Mouse (Mus musculus) neural tube, embryonic 14.5 days (tissue): ENCODE measurements around the gene Pcsk2. TPM values are rescaled to one million over a fixed set of nuclear protein-coding genes. Genes with fewer than 3 reads are reported as not detected.

Experiments
- ATAC-seq: fragments of 200-750 bp; cut with Nextera tagmentation; 2 replicates; pipeline ENCODE4 v1.8.0; 2017; ENCODE audit warnings: low read depth, mild to moderate bottlenecking, moderate TSS enrichment, moderate library complexity
- H3K27ac ChIP-seq: fragments of 300-500 bp; sonication (generic); 2 replicates; pipeline ENCODE4 v1.5.1; 2014; ENCODE audit warnings: low read depth, mild to moderate bottlenecking, control low read depth, low read length, moderate library complexity, mixed read lengths
- H3K27me3 ChIP-seq: fragments of 300-500 bp; sonication (generic); 2 replicates; pipeline ENCODE4 v1.6.1; 2014; ENCODE audit warnings: low read length; ENCODE audit not compliant: control insufficient read depth, insufficient read depth
- H3K36me3 ChIP-seq: fragments of 300-500 bp; sonication (generic); 2 replicates; pipeline ENCODE4 v1.6.1; 2014; ENCODE audit warnings: low read length, mixed read lengths; ENCODE audit not compliant: control insufficient read depth, insufficient read depth
- H3K4me1 ChIP-seq: fragments of 300-500 bp; sonication (generic); 2 replicates; pipeline ENCODE4 v1.6.1; 2014; ENCODE audit warnings: low read length; ENCODE audit not compliant: control insufficient read depth, insufficient read depth
- H3K4me2 ChIP-seq: fragments of 300-500 bp; sonication (generic); 2 replicates; pipeline ENCODE4 v1.6.1; 2014; ENCODE audit warnings: mild to moderate bottlenecking, low read depth, low read length, control low read depth
- H3K4me3 ChIP-seq: fragments of 300-500 bp; sonication (generic); 2 replicates; pipeline ENCODE4 v1.5.1; 2014; ENCODE audit warnings: low read depth, low read length, control low read depth, mixed read lengths
- H3K9ac ChIP-seq: fragments of 300-500 bp; sonication (generic); replicated peaks from 2 replicates; pipeline ENCODE4 v1.6.1; 2014; ENCODE audit warnings: low read depth, mild to moderate bottlenecking, control low read depth, low read length, mixed read lengths
- H3K9me3 ChIP-seq: fragments of 300-500 bp; sonication (generic); 2 replicates; pipeline ENCODE4 v1.6.1; 2016; ENCODE audit warnings: low read length; ENCODE audit not compliant: control insufficient read depth
- WGBS: fragments of 180-500 bp; shearing (Covaris S2); extraction: QIAGEN DNeasy Blood & Tissue Kit; methylation state at CpG from one replicate; pipeline ENCODE4 v1.1.7; 2014; 5-methylcytosine and 5-hydroxymethylcytosine counted together
- polyA plus RNA-seq: library from polyadenylated mRNA; unstranded; fragments of >200 nt; fragmentation: Nextera tagmentation; extraction: Ambion mirVana; gene quantifications from 2 replicates; pipeline ENCODE4 v1.2.1, GENCODE M21; 2014

Gene Pcsk2
- polyA plus RNA-seq, 1 experiment from 2014 or later: 37.4 TPM

DNA sequence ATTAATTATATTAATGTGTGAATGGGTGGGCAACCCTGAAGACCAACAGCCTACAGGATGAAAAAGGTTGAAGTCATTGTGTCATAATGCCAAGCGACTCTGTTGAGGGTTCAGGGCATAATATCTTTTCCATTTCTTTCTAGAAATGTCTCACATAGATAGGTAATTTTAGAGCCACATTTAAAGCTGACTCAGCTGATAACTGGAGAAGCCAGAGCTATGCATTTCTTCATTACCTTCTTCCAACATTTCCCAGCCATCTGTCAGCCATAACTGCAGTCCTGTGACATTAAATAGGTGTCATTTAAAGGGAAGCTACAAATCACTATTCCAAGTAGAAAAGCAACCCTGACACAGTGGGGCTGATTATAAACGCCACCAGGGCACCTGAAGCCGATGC is 189.5 kb downstream of the Pcsk2 start:
- no peak for ATAC-seq
- Histone ChIP-seq H3K9me3 (no peaks in the 10 kb centered on the region), H3K27ac (no peak overlapping the region), H3K4me2 (no peak overlapping the region), H3K4me1 (no peaks in the 10 kb centered on the region), H3K27me3 (no peaks in the 10 kb centered on the region), H3K36me3 (no peaks in the 10 kb centered on the region), H3K9ac (no peak overlapping the region), H3K4me3 (no peak overlapping the region)
- WGBS: 68% methylated on average over 3 of the region's 3 CpGs

DNA sequence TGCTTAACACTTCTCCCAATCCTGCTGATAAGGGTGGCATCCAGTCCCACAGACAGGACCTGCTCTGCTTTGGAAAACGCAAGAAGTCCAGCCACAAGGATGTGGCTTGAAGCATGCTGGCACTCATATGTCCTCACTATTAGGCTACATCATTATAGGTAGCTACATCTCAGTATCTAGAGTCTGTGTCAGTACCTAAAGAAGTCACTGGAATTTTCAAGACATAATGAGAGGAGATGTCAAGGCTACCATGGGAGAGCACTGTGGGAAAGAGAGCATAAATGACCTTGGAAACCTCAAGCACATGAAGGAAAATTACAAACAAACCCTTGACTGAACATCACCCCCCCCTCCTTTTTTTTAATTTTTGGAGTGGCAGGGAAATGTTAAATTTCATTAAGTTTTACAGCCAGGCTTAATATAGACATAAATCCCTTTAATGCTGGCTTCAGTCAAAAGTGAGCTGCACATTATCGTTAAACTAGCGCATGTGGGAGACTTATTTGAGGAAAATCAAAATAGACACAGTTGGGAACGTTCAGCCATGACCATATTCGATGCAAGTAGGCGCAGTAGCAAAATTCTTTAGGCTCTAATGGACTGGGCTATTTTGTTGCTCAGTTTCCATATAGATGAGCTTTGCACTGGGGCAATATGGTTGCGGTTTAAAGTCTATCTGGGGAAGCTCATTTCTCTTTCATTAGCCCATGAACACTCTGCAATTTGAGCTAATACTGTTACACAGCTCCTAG is 193.7 kb downstream of the Pcsk2 start:
- H3K27ac ChIP-seq: peak overlapping the region; percentile 62
- 52% methylated on average over 7 of the region's 7 CpGs for WGBS
- no peak overlapping the region for H3K4me3 ChIP-seq
- H3K27me3 ChIP-seq: no peaks in the 10 kb centered on the region
- ATAC-seq: peak; percentile 74
- H3K36me3 ChIP-seq: no peaks in the 10 kb centered on the region
- no peaks in the 10 kb centered on the region for H3K4me1 ChIP-seq
- H3K4me2 ChIP-seq: no peak overlapping the region
- no peak overlapping the region for H3K9ac ChIP-seq
- no peaks in the 10 kb centered on the region for H3K9me3 ChIP-seq

DNA sequence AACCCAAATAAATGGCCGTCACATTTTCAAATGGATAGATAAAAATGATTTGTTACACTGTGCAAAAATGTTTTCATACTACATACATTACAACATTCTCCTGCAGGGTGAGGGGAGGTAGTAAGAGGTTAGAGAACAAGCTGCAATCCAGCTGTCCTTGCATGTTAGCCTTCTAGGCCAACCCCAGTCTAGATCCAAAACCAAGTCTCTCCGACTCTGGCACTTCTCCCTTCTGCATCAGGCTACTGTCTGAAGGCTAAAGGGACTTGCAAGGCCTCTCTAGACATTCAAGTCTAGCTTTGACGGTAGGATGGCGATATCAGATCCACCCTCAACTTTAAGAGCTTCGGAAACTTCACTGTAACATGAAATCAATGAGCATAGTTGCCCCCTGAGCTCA is 196.5 kb downstream of the Pcsk2 start:
- no peaks in the 10 kb centered on the region for H3K9me3 ChIP-seq
- H3K36me3 ChIP-seq: no peaks in the 10 kb centered on the region
- no peak for ATAC-seq
- H3K9ac ChIP-seq: no peak overlapping the region
- H3K4me2 ChIP-seq: no peak overlapping the region
- no peaks in the 10 kb centered on the region for H3K27me3 ChIP-seq
- H3K27ac ChIP-seq: no peak overlapping the region
- H3K4me1 ChIP-seq: no peaks in the 10 kb centered on the region
- 86% methylated on average over 5 of the region's 5 CpGs for WGBS
- no peak overlapping the region for H3K4me3 ChIP-seq

DNA sequence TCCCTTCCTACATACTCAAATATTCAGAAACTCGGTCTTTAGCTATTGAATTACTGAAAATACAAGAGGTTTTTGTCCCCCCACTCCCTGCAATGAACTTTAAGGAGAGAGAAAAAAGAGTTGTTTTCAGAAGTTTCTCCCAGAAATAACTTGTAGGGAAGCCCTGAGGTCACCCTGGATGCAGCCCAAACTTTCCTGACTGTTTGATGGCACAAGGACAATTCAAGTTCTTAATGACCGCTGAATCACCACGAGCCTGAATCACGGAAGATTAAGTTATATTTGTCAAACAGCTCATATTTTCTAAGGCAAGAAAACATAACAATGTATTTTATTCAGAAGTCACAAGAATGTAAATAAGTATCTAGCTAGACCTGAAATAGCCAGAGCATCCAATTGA is 197.1 kb downstream of the Pcsk2 start:
- H3K27ac ChIP-seq: no peak overlapping the region
- H3K4me2 ChIP-seq: no peak overlapping the region
- H3K9ac ChIP-seq: no peak overlapping the region
- ATAC-seq: no peak
- no peaks in the 10 kb centered on the region for H3K27me3 ChIP-seq
- no peaks in the 10 kb centered on the region for H3K36me3 ChIP-seq
- no peaks in the 10 kb centered on the region for H3K9me3 ChIP-seq
- H3K4me3 ChIP-seq: no peak overlapping the region
- WGBS: 85% methylated on average over 4 of the region's 4 CpGs
- no peaks in the 10 kb centered on the region for H3K4me1 ChIP-seq

DNA sequence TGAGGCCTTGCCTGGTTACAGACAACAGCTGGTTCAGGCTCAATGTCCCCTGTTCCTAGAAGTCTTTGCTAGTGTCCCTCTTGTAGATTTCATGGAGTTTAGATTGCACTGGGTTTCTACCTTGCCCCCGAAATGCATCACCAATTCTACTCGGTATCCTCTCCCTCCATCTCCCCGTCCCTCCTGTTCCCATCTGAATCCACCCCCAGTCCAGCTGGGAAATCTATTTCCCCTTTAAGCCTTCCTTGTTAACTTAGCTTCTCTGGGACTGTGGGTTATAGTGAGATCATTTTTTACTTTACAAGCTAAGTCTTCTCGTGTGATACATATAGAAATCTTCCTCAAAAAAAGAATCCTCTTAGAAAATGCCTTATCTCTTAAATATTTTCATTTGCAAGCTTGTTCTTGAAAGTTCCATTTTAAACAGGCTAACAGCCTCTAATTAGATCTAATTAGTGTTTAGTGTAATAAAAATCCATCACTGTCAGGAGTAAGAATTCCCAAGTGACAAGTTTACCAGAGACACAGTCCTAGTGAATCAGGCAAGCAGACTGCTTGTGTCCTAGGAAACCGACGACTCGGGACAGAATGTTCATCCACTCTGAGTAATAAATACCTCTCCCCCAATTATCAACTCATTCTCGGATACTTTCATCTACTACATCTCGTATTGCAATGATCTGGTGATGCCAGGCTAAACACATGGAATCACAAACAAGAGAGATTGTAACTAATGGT is 206.3 kb downstream of the Pcsk2 start:
- Histone ChIP-seq H3K27ac (peak overlapping the region; percentile 55; the same call in 1 of the 2 replicates), H3K4me3 (no peak overlapping the region), H3K27me3 (no peaks in the 10 kb centered on the region), H3K4me2 (no peak overlapping the region), H3K36me3 (no peaks in the 10 kb centered on the region), H3K9me3 (no peaks in the 10 kb centered on the region), H3K4me1 (peaks cover 12% of the 10 kb centered on the region; the same call in 1 of the 2 replicates), H3K9ac (no peak overlapping the region)
- ATAC-seq: peak; percentile 88; the same call in 1 of the 2 replicates
- WGBS: 16% methylated on average over 9 of the region's 9 CpGs

DNA sequence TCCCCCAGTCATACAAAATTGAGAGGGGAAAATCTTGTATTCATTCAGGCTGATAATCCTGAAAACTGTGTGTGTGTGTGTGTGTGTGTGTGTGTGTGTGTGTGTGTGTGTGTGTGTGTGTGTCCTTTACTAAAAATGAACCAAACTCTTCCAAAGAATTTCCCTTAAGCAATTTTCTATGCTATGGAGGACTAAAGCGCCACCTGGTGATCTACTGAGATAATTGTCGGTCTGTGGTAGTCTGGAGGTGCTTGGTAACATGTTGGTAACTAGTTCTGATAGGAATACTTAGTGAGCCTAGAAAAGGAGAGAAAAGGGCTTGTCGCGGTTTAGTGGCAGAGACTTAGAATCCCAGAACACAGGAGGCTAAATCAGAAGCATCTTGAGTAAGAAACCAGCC is 230.5 kb downstream of the Pcsk2 start:
- Histone ChIP-seq H3K27me3 (no peaks in the 10 kb centered on the region), H3K9ac (no peak overlapping the region), H3K27ac (no peak overlapping the region), H3K36me3 (no peaks in the 10 kb centered on the region), H3K4me3 (no peak overlapping the region), H3K4me2 (no peak overlapping the region), H3K4me1 (no peaks in the 10 kb centered on the region), H3K9me3 (no peaks in the 10 kb centered on the region; the same call in 1 of the 2 replicates)
- WGBS: 13% methylated on average over 4 of the region's 4 CpGs
- ATAC-seq: no peak

DNA sequence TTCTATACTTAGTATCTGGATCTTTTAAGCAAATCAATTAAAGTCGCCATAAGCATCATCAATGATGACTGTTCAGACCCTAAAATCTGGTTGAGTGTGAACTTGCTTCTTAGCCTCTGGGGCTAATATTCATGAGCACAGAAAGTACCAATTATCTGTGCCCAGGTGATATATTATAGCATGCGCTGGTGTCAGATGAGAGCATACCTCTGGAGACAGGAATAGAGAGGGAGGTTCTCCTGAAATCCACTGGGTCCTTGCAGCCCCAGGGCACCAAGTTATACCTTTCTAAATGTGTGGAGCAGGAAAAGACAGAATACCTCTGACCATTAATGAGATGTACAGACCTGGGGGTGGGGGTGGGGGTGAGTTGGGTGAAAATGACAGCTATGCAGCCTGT is 234.4 kb downstream of the Pcsk2 start:
- Histone ChIP-seq H3K4me1 (no peaks in the 10 kb centered on the region), H3K27me3 (no peaks in the 10 kb centered on the region), H3K9ac (no peak overlapping the region), H3K4me3 (no peak overlapping the region), H3K27ac (no peak overlapping the region), H3K36me3 (no peaks in the 10 kb centered on the region), H3K9me3 (no peaks in the 10 kb centered on the region), H3K4me2 (no peak overlapping the region)
- ATAC-seq: no peak
- 85% methylated on average over 2 of the region's 2 CpGs for WGBS

DNA sequence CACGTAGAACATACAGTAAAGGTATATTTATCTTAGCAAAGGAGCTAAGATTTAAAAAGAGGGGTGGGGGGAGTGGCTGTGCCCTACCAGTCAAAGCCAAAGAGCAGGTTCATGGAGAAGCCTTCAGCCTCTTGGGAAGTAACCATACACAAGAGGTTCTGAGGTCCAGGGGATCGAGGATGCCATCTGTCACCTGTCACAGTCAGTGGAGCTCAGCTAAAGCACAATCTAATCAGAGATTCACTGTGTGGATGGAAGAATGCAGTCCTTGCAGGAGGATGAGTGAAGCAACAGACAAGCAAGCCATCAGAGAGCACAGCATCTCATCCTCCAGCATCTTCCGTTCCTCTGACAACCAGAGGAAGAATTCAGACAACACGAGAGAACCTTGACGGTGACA is 244.0 kb downstream of the Pcsk2 start:
- Histone ChIP-seq H3K9me3 (no peaks in the 10 kb centered on the region), H3K27me3 (no peaks in the 10 kb centered on the region), H3K27ac (no peak overlapping the region), H3K4me2 (no peak overlapping the region), H3K9ac (no peak overlapping the region), H3K36me3 (no peaks in the 10 kb centered on the region), H3K4me1 (no peaks in the 10 kb centered on the region), H3K4me3 (no peak overlapping the region)
- WGBS: 82% methylated on average over 5 of the region's 5 CpGs
- ATAC-seq: no peak

DNA sequence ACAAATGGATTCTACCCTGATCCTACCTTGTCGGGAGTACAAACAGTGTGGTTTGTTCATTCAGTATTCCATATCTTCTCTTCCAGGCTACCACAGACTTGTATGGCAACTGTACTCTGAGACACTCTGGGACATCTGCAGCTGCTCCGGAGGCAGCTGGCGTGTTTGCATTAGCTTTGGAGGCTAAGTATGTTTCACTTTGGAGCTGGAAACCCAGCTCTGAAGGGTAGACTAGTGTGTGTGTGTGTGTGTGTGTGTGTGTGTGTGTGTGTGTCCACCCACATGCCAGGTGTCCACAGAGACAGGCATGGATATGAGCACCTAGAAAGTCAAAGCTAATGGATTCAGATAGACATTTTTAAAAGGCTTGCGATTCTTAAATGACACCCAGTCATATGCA is 249.9 kb downstream of the Pcsk2 start:
- no peaks in the 10 kb centered on the region for H3K9me3 ChIP-seq
- H3K27ac ChIP-seq: no peak overlapping the region
- 98% methylated on average over 4 of the region's 4 CpGs for WGBS

More for the DNA sequence above, 249.9 kb downstream of the Pcsk2 start:
- Histone ChIP-seq H3K4me3 (no peak overlapping the region), H3K36me3 (no peaks in the 10 kb centered on the region), H3K9ac (no peak overlapping the region), H3K4me2 (no peak overlapping the region), H3K4me1 (no peaks in the 10 kb centered on the region), H3K27me3 (no peaks in the 10 kb centered on the region)
- ATAC-seq: no peak
